Mouse (Mus musculus) hindbrain, postnatal 0 days (tissue): Measurements from ENCODE around the gene Mapkapk3. TPM values are rescaled to one million over a fixed set of nuclear protein-coding genes. Genes with fewer than 3 reads are reported as not detected.
A peak's percentile ranks its signal among the peaks of the same experiment; 100 is the strongest.

Experiments used
- ATAC-seq: fragments of 200-750 bp; cut with Nextera tagmentation; 2 replicates; pipeline ENCODE4 v1.8.0; 2017; ENCODE audit warnings: mild to moderate bottlenecking, moderate TSS enrichment, moderate library complexity
- DNase-seq: peaks from one replicate; pipeline ENCODE4 v3.0.0-alpha.2; 2015; ENCODE audit warnings: low spot score
- H3K27ac ChIP-seq: fragments of 300-500 bp; sonication (generic); 2 replicates; pipeline ENCODE4 v1.5.1; 2014; ENCODE audit warnings: mild to moderate bottlenecking
- H3K27me3 ChIP-seq: fragments of 300-500 bp; sonication (generic); 2 replicates; pipeline ENCODE4 v1.6.1; 2014; ENCODE audit warnings: low read length, mixed read lengths; ENCODE audit not compliant: insufficient read depth
- H3K36me3 ChIP-seq: fragments of 300-500 bp; sonication (generic); 2 replicates; pipeline ENCODE4 v1.6.1; 2014; ENCODE audit warnings: low read length, mixed read lengths; ENCODE audit not compliant: insufficient read depth
- H3K4me1 ChIP-seq: fragments of 300-500 bp; sonication (generic); 2 replicates; pipeline ENCODE4 v1.6.1; 2014; ENCODE audit warnings: antibody characterized with exemption, low read length, mixed read lengths; ENCODE audit not compliant: insufficient read depth
- H3K4me2 ChIP-seq: fragments of 300-500 bp; sonication (generic); 2 replicates; pipeline ENCODE4 v1.6.1; 2014; ENCODE audit warnings: low read depth, mild to moderate bottlenecking, low read length, moderate library complexity, mixed read lengths
- H3K4me3 ChIP-seq: fragments of 300-500 bp; sonication (generic); 2 replicates; pipeline ENCODE4 v1.5.1; 2014; ENCODE audit warnings: low read length
- H3K9ac ChIP-seq: fragments of 300-500 bp; sonication (generic); replicated peaks from 2 replicates; pipeline ENCODE4 v1.6.1; 2014; ENCODE audit warnings: mild to moderate bottlenecking, low read length, moderate library complexity, mixed read lengths
- H3K9me3 ChIP-seq: fragments of 300-500 bp; sonication (generic); 2 replicates; pipeline ENCODE4 v1.6.1; 2016; ENCODE audit warnings: low read length, mixed read lengths
- CTCF ChIP-seq: IDR thresholded peaks from 2 replicates; pipeline ENCODE4 v1.5.1; 2016; ENCODE audit warnings: antibody characterized with exemption, control low read depth, low read depth
- WGBS: fragments of 180-500 bp; shearing (Covaris S2); extraction: QIAGEN DNeasy Blood & Tissue Kit; methylation state at CpG from one replicate; pipeline ENCODE4 v1.1.7; 2014; 5-methylcytosine and 5-hydroxymethylcytosine counted together
- polyA plus RNA-seq: library from polyadenylated mRNA; unstranded; fragments of >200 nt; fragmentation: Nextera tagmentation; extraction: Ambion mirVana; gene quantifications from 2 replicates; pipeline ENCODE4 v1.2.1, GENCODE M21; 2015
- total RNA-seq: library from RNA; depleted of rRNA; stranded (reverse); fragments of >200 nt; gene quantifications from 2 replicates; pipeline ENCODE4 v1.2.3, GENCODE M21; 2014

Gene Mapkapk3
- total and polyA plus RNA-seq, 2 experiments from 2014 or later = 3.0 to 3.8 TPM

DNA sequence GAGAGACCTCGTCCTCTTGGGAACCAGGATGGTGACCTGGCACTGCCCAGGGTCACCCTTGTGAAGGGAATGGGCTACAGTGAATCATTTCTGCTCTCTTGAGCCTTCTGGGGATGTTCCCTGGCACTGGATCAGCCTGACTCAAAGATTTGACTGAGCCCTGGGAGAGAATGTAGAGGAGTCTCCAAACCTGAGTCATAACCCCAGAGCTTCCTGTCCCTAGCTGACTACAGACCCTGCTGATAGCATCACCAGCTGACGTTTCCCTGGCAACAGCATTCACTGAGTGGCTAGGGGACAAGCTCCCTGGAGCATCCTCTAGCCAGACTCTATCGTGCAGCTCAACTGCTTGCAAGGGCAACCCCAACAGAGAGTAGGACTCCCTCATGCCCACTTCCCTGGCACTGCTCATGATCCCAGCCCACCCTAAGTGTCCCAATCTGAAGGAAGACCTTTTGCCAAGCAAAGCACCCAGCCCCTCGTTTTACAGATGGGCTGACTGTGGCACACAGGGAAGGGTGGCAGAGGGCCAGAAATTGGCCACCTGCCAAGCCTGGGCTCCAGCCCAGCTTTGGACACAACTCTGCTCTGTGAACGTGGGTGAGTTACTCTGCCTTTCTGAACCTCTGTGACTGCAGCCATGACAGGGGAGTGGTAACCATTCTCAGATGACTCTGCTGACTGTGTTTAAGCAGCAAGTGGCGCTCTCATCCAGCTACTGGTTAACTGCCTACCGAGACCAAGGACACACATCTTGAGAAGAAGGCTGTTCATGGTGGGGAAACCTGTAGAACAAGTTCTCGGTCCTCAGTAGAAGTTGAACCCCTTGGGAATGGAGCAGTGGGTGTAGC, 10.9 kb downstream of the Mapkapk3 start:
- DNase-seq (peak; percentile 69), ATAC-seq (peak; percentile 79)
- Histone ChIP-seq H3K27me3 (no peaks in the 10 kb centered on the region), H3K4me2 (no peak overlapping the region), H3K4me3 (no peak overlapping the region), H3K36me3 (no peaks in the 10 kb centered on the region), H3K27ac (no peak overlapping the region), H3K9me3 (no peaks in the 10 kb centered on the region), H3K4me1 (peaks cover 12% of the 10 kb centered on the region; the same call in 1 of the 2 replicates), H3K9ac (0 out of 2 replicates have a peak overlapping the region, but pooled peaks have one; percentile 5)
- no peak for TF ChIP-seq CTCF
- WGBS = 35% methylated on average over 8 of the region's 8 CpGs

DNA sequence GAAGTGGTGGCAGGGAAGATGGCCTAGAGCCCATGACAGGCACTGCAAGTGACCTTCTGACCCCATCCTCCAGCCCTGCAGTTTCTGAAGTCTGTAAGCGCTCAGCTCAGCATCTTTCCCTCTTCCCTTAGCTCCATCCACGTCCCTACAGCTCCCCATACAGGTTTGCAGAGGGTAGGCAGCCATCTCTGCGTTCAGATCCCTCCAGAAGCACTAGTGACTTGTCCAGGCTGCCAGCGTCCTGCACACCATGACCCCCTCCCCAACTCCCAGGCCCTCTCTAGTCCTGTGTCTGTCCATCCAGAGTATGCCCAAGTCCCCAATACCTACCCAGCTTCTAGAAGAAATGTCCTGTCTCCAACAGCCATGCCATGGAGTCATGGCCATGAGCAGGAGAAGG, 11.6 kb downstream of the Mapkapk3 start:
- H3K27ac ChIP-seq = no peak overlapping the region
- 49% methylated on average over 4 of the region's 4 CpGs for WGBS

DNA sequence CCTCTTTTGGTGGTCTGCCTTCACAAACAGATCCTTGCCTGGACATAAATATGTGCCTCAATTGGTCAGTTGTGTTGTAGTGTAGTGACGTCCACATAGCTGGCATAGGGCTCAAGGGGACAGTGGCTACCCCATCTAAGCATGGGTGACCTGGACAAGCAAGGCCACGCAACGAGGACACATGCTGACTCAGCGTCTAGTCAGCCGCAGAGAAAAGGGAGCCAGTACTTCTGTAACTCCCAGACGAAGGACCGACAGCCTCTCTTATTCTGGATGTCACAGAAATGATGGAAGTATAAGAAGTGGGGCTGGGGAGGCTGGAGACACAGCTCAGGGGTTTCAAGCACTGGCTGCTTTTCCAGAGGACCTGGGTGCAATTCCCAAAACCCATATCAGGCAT, 12.1 kb downstream of the Mapkapk3 start:
- no peak overlapping the region for H3K4me3 ChIP-seq
- H3K4me2 ChIP-seq = no peak overlapping the region
- peaks cover 12% of the 10 kb centered on the region; the same call in 1 of the 2 replicates for H3K4me1 ChIP-seq
- no peak for TF ChIP-seq CTCF
- DNase-seq = no peak
- no peaks in the 10 kb centered on the region for H3K27me3 ChIP-seq
- H3K9me3 ChIP-seq = no peaks in the 10 kb centered on the region
- ATAC-seq = no peak
- no peak overlapping the region for H3K27ac ChIP-seq
- no peaks in the 10 kb centered on the region for H3K36me3 ChIP-seq
- WGBS = 74% methylated on average over 7 of the region's 7 CpGs
- H3K9ac ChIP-seq = no peak overlapping the region

More for the DNA sequence above, 11.6 kb downstream of the Mapkapk3 start:
- Histone ChIP-seq H3K27me3 (no peaks in the 10 kb centered on the region), H3K4me2 (no peak overlapping the region), H3K4me1 (peaks cover 12% of the 10 kb centered on the region; the same call in 1 of the 2 replicates), H3K36me3 (no peaks in the 10 kb centered on the region), H3K9ac (no peak overlapping the region), H3K9me3 (no peaks in the 10 kb centered on the region), H3K4me3 (no peak overlapping the region)
- TF ChIP-seq CTCF = peak; percentile 76
- peak; percentile 63 for ATAC-seq
- DNase-seq = peak; percentile 69

DNA sequence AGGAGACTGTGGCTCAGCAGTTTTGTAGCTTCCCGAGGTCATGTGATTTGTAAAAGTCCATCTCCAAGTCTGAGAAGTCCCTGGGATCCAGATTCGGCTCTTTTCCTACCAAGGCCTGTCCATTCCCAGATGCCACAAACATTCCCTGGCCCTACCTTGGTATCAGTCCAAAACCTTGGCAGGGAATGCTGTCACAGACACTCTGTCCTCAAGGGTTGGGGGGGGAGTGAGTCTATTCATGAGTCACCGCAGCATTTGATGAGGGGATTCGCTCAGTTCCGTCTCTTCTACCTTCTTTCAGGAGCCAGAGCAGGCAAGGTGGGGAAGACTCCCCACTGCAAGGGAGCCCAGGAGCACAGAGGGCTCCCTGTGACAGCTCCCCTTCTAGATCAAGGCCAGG, 14.0 kb downstream of the Mapkapk3 start:
- Histone ChIP-seq H3K4me3 (no peak overlapping the region), H3K4me2 (no peak overlapping the region), H3K27me3 (no peaks in the 10 kb centered on the region), H3K9me3 (no peaks in the 10 kb centered on the region), H3K27ac (no peak overlapping the region), H3K9ac (no peak overlapping the region), H3K4me1 (peaks cover 18% of the 10 kb centered on the region; the same call in 1 of the 2 replicates), H3K36me3 (no peaks in the 10 kb centered on the region)
- DNase-seq = no peak
- no peak for ATAC-seq
- WGBS = 60% methylated on average over 5 of the region's 5 CpGs
- no peak for TF ChIP-seq CTCF

DNA sequence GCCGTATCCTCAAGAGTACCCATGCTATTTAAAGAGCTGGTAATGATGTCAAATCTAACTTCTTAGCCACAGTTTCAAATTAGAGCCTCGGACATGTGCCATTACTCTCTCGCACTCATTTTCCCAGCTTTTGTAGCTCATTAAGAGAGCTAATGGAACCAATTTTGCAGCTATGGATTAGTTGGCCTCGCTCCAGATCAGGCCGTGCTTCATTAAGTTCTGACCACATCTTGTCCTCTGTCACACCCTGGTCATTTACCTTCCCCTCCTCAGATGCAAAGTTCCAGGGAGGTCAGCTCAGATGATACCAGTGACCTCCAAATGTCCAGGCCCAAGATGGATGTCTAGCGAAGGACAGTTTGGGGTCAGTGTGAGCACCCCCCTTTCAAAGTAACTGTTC, 14.9 kb downstream of the Mapkapk3 start:
- Histone ChIP-seq H3K9ac (no peak overlapping the region), H3K9me3 (no peaks in the 10 kb centered on the region), H3K4me1 (peaks cover 15% of the 10 kb centered on the region; the same call in 1 of the 2 replicates), H3K4me3 (no peak overlapping the region), H3K27me3 (no peaks in the 10 kb centered on the region), H3K36me3 (no peaks in the 10 kb centered on the region), H3K27ac (no peak overlapping the region), H3K4me2 (no peak overlapping the region)
- TF ChIP-seq CTCF = no peak
- peak; percentile 41 for DNase-seq
- 66% methylated on average over 6 of the region's 6 CpGs for WGBS
- no peak for ATAC-seq

DNA sequence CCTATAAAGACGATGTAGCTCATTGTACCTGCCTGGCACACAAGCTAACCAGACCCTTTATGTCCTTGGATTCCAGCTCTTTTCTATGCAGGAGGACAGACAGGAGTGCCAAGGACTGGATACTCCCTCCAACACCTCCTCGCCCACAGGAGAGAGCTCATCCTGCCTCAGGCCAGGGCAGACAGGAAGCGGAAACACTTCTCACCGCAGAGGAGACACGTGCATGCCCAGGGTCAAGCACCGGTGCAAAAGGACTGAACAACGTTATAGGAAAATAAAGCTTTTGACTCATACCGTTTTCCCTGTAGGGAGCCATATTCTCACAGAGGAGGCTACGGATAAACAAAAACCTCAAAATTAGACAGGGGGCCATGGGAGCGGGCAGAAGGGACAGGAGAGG, 16.5 kb downstream of the Mapkapk3 start:
- 69% methylated on average over 10 of the region's 10 CpGs for WGBS
- Histone ChIP-seq H3K4me3 (no peak overlapping the region), H3K27ac (no peak overlapping the region), H3K4me2 (no peak overlapping the region), H3K27me3 (no peaks in the 10 kb centered on the region), H3K36me3 (no peaks in the 10 kb centered on the region), H3K9ac (no peak overlapping the region), H3K4me1 (0 out of 2 replicates have a peak, but pooled peaks cover 6% of the 10 kb centered on the region), H3K9me3 (no peaks in the 10 kb centered on the region)
- TF ChIP-seq CTCF = no peak
- DNase-seq (no peak), ATAC-seq (no peak)

DNA sequence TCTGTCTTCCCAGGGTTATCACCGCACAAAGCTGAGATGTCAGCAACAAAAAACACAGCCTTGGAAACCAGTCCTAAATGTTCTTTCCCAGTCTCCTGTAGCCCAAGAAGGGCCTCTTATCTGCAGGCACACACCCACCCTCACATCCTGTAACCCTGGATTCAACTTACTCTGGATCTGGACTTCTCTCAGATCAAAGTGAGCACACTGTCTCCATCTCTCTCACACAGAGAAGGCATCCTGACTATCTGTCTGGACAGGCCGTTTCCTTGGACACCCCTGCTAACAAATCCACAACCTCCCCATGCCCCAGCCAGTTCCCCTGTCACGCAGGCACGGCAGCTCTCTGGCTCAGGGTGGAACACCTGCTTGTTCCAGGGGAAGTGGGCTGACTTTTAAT, 17.4 kb downstream of the Mapkapk3 start:
- no peak overlapping the region for H3K4me2 ChIP-seq
- 62% methylated on average over 4 of the region's 4 CpGs for WGBS
- no peak for TF ChIP-seq CTCF
- no peak overlapping the region for H3K4me3 ChIP-seq
- ATAC-seq = no peak
- H3K4me1 ChIP-seq = 0 out of 2 replicates have a peak, but pooled peaks cover 6% of the 10 kb centered on the region
- no peaks in the 10 kb centered on the region for H3K36me3 ChIP-seq
- no peak overlapping the region for H3K27ac ChIP-seq
- no peak overlapping the region for H3K9ac ChIP-seq
- no peaks in the 10 kb centered on the region for H3K9me3 ChIP-seq
- H3K27me3 ChIP-seq = no peaks in the 10 kb centered on the region
- no peak for DNase-seq
